Mouse (Mus musculus): ENCODE measurements around the gene Bzw2. TPM values are rescaled to one million over a fixed set of nuclear protein-coding genes. Genes with fewer than 3 reads are reported as not detected.
A peak's percentile ranks its signal among the peaks of the same experiment; 100 is the strongest.
"Not testable (repeated sequence)": the region's sequence is repeated elsewhere in the genome, so short reads cannot be mapped to it uniquely, and the experiment has no call there.

Gene Bzw2
- 156 and 184 TPM in 2 replicates for total RNA-seq (2014; rRNA removed)
- 254 and 263 TPM in 2 replicates for polyA plus RNA-seq (2015; fragmentation: Nextera tagmentation; extraction: Ambion mirVana)

- Histone ChIP-seq H3K9ac (replicated peaks; ENCODE audit: low read length) (peak within 1 kb of the TSS; percentile 84), H3K27me3 (ENCODE audit: insufficient read depth, low read length) (no peaks in the 10 kb centered on the region), H3K4me3 (ENCODE audit: low read length) (peak within 1 kb of the TSS; percentile 93), H3K36me3 (ENCODE audit: insufficient read depth, low read length) (no peaks in the 10 kb centered on the region), H3K4me2 (ENCODE audit: low read depth, low read length) (peak within 1 kb of the TSS; percentile 81), H3K4me1 (ENCODE audit: insufficient read depth, low read length) (0 out of 2 replicates have a peak, but pooled peaks cover 7% of the 10 kb centered on the region), H3K27ac (peak within 1 kb of the TSS; percentile 96), H3K9me3 (ENCODE audit: low read length) (no peaks in the 10 kb centered on the region)
- no peak for TF ChIP-seq CTCF (IDR thresholded peaks at IDR 0.05; ENCODE audit: low read depth)
- peak; percentile 19 for ATAC-seq
- under 1% methylated on average over 26 of the region's 26 CpGs for WGBS
- DNase-seq (ENCODE audit: low spot score): peak; percentile 74
Observed at GRCm38 (mm10) chr12:36157638-36158308, at the start of gene Bzw2. Gene Bzw2 (minus strand): TSS chr12:36158080.

GRCm38 (mm10) chr12:36207072-36207799 lies 49.4 kb upstream of the Bzw2 start:
- H3K4me2 ChIP-seq (ENCODE audit: low read depth, low read length): peak overlapping the region; percentile 51
- peak overlapping the region; percentile 8 for H3K4me3 ChIP-seq (ENCODE audit: low read length)
- peaks cover 3% of the 10 kb centered on the region; the same call in 1 of the 2 replicates for H3K4me1 ChIP-seq (ENCODE audit: insufficient read depth, low read length)
- DNase-seq (ENCODE audit: low spot score): peak; percentile 91
- no peak overlapping the region for H3K27ac ChIP-seq
- H3K9me3 ChIP-seq (ENCODE audit: low read length): no peaks in the 10 kb centered on the region
- ATAC-seq: peak; percentile 96
- no peaks in the 10 kb centered on the region for H3K27me3 ChIP-seq (ENCODE audit: insufficient read depth, low read length)
- no peaks in the 10 kb centered on the region for H3K36me3 ChIP-seq (ENCODE audit: insufficient read depth, low read length)
- no peak overlapping the region for H3K9ac ChIP-seq (replicated peaks; ENCODE audit: low read length)
- no peak for TF ChIP-seq CTCF (IDR thresholded peaks at IDR 0.05; ENCODE audit: low read depth)
- WGBS: 28% methylated on average over 9 of the region's 9 CpGs

- not testable (repeated sequence) for H3K9ac ChIP-seq (replicated peaks; ENCODE audit: low read length); H3K4me1 ChIP-seq (ENCODE audit: insufficient read depth, low read length); H3K9me3 ChIP-seq (ENCODE audit: low read length); H3K36me3 ChIP-seq (ENCODE audit: insufficient read depth, low read length); H3K27ac ChIP-seq; H3K4me2 ChIP-seq (ENCODE audit: low read depth, low read length); H3K4me3 ChIP-seq (ENCODE audit: low read length); DNase-seq (ENCODE audit: low spot score); H3K27me3 ChIP-seq (ENCODE audit: insufficient read depth, low read length); ATAC-seq
- 47% methylated on average over 5 of the region's 5 CpGs for WGBS
Observed at GRCm38 (mm10) chr12:36205579-36206119, 47.8 kb upstream of the Bzw2 start.

GRCm38 (mm10) chr12:36194976-36195375 lies 37.1 kb upstream of the Bzw2 start:
- DNase-seq (ENCODE audit: low spot score) (no peak), ATAC-seq (no peak)
- WGBS: 96% methylated on average over 7 of the region's 7 CpGs
- Histone ChIP-seq H3K9me3 (ENCODE audit: low read length) (peaks cover 8% of the 10 kb centered on the region), H3K4me1 (ENCODE audit: insufficient read depth, low read length) (no peaks in the 10 kb centered on the region), H3K27me3 (ENCODE audit: insufficient read depth, low read length) (no peaks in the 10 kb centered on the region), H3K27ac (no peak overlapping the region), H3K9ac (replicated peaks; ENCODE audit: low read length) (no peak overlapping the region), H3K4me2 (ENCODE audit: low read depth, low read length) (no peak overlapping the region), H3K4me3 (ENCODE audit: low read length) (no peak overlapping the region), H3K36me3 (ENCODE audit: insufficient read depth, low read length) (peaks cover 34% of the 10 kb centered on the region)
- no peak for TF ChIP-seq CTCF (IDR thresholded peaks at IDR 0.05; ENCODE audit: low read depth)

- H3K4me2 ChIP-seq (ENCODE audit: low read depth, low read length): no peak overlapping the region
- H3K9ac ChIP-seq (replicated peaks; ENCODE audit: low read length): no peak overlapping the region
- H3K27ac ChIP-seq: no peak overlapping the region
- WGBS: 89% methylated on average over 5 of the region's 5 CpGs
- DNase-seq (ENCODE audit: low spot score): no peak
- H3K27me3 ChIP-seq (ENCODE audit: insufficient read depth, low read length): no peaks in the 10 kb centered on the region
- no peaks in the 10 kb centered on the region for H3K9me3 ChIP-seq (ENCODE audit: low read length)
- H3K4me3 ChIP-seq (ENCODE audit: low read length): no peak overlapping the region
- ATAC-seq: no peak
- H3K4me1 ChIP-seq (ENCODE audit: insufficient read depth, low read length): no peaks in the 10 kb centered on the region
- H3K36me3 ChIP-seq (ENCODE audit: insufficient read depth, low read length): peaks cover 41% of the 10 kb centered on the region; the same call in 1 of the 2 replicates
- no peak for TF ChIP-seq CTCF (IDR thresholded peaks at IDR 0.05; ENCODE audit: low read depth)
Observed at GRCm38 (mm10) chr12:36190343-36190742, 32.5 kb upstream of the Bzw2 start.

- Histone ChIP-seq H3K36me3 (ENCODE audit: insufficient read depth, low read length) (peaks cover 35% of the 10 kb centered on the region; the same call in 1 of the 2 replicates), H3K4me2 (ENCODE audit: low read depth, low read length) (no peak overlapping the region), H3K27ac (no peak overlapping the region), H3K27me3 (ENCODE audit: insufficient read depth, low read length) (no peaks in the 10 kb centered on the region), H3K4me1 (ENCODE audit: insufficient read depth, low read length) (no peaks in the 10 kb centered on the region), H3K9ac (replicated peaks; ENCODE audit: low read length) (no peak overlapping the region), H3K4me3 (ENCODE audit: low read length) (no peak overlapping the region), H3K9me3 (ENCODE audit: low read length) (no peaks in the 10 kb centered on the region)
- no peak for TF ChIP-seq CTCF (IDR thresholded peaks at IDR 0.05; ENCODE audit: low read depth)
- DNase-seq (ENCODE audit: low spot score) (no peak), ATAC-seq (no peak)
- 97% methylated on average over 3 of the region's 3 CpGs for WGBS
Observed at GRCm38 (mm10) chr12:36189610-36190009, 31.7 kb upstream of the Bzw2 start.

Measured in hindbrain, postnatal 0 days (tissue).